Mouse (Mus musculus) hindbrain, postnatal 0 days (tissue): ENCODE measurements around the gene Tff2. TPM values are rescaled to one million over a fixed set of nuclear protein-coding genes. Genes with fewer than 3 reads are reported as not detected.

Source experiments
- ATAC-seq: fragments of 200-750 bp; cut with Nextera tagmentation; 2 replicates; pipeline ENCODE4 v1.8.0; 2017; ENCODE audit warnings: mild to moderate bottlenecking, moderate TSS enrichment, moderate library complexity
- DNase-seq: peaks from one replicate; pipeline ENCODE4 v3.0.0-alpha.2; 2015; ENCODE audit warnings: low spot score
- H3K27ac ChIP-seq: fragments of 300-500 bp; sonication (generic); 2 replicates; pipeline ENCODE4 v1.5.1; 2014; ENCODE audit warnings: mild to moderate bottlenecking
- H3K27me3 ChIP-seq: fragments of 300-500 bp; sonication (generic); 2 replicates; pipeline ENCODE4 v1.6.1; 2014; ENCODE audit warnings: low read length, mixed read lengths; ENCODE audit not compliant: insufficient read depth
- H3K36me3 ChIP-seq: fragments of 300-500 bp; sonication (generic); 2 replicates; pipeline ENCODE4 v1.6.1; 2014; ENCODE audit warnings: low read length, mixed read lengths; ENCODE audit not compliant: insufficient read depth
- H3K4me1 ChIP-seq: fragments of 300-500 bp; sonication (generic); 2 replicates; pipeline ENCODE4 v1.6.1; 2014; ENCODE audit warnings: antibody characterized with exemption, low read length, mixed read lengths; ENCODE audit not compliant: insufficient read depth
- H3K4me2 ChIP-seq: fragments of 300-500 bp; sonication (generic); 2 replicates; pipeline ENCODE4 v1.6.1; 2014; ENCODE audit warnings: low read depth, mild to moderate bottlenecking, low read length, moderate library complexity, mixed read lengths
- H3K4me3 ChIP-seq: fragments of 300-500 bp; sonication (generic); 2 replicates; pipeline ENCODE4 v1.5.1; 2014; ENCODE audit warnings: low read length
- H3K9ac ChIP-seq: fragments of 300-500 bp; sonication (generic); replicated peaks from 2 replicates; pipeline ENCODE4 v1.6.1; 2014; ENCODE audit warnings: mild to moderate bottlenecking, low read length, moderate library complexity, mixed read lengths
- H3K9me3 ChIP-seq: fragments of 300-500 bp; sonication (generic); 2 replicates; pipeline ENCODE4 v1.6.1; 2016; ENCODE audit warnings: low read length, mixed read lengths
- CTCF ChIP-seq: IDR thresholded peaks from 2 replicates; pipeline ENCODE4 v1.5.1; 2016; ENCODE audit warnings: antibody characterized with exemption, control low read depth, low read depth
- WGBS: fragments of 180-500 bp; shearing (Covaris S2); extraction: QIAGEN DNeasy Blood & Tissue Kit; methylation state at CpG from one replicate; pipeline ENCODE4 v1.1.7; 2014; 5-methylcytosine and 5-hydroxymethylcytosine counted together
- polyA plus RNA-seq: library from polyadenylated mRNA; unstranded; fragments of >200 nt; fragmentation: Nextera tagmentation; extraction: Ambion mirVana; gene quantifications from 2 replicates; pipeline ENCODE4 v1.2.1, GENCODE M21; 2015
- total RNA-seq: library from RNA; depleted of rRNA; stranded (reverse); fragments of >200 nt; gene quantifications from 2 replicates; pipeline ENCODE4 v1.2.3, GENCODE M21; 2014

Tff2 gene
- total and polyA plus RNA-seq, 2 experiments from 2014 or later = not detected

DNA sequence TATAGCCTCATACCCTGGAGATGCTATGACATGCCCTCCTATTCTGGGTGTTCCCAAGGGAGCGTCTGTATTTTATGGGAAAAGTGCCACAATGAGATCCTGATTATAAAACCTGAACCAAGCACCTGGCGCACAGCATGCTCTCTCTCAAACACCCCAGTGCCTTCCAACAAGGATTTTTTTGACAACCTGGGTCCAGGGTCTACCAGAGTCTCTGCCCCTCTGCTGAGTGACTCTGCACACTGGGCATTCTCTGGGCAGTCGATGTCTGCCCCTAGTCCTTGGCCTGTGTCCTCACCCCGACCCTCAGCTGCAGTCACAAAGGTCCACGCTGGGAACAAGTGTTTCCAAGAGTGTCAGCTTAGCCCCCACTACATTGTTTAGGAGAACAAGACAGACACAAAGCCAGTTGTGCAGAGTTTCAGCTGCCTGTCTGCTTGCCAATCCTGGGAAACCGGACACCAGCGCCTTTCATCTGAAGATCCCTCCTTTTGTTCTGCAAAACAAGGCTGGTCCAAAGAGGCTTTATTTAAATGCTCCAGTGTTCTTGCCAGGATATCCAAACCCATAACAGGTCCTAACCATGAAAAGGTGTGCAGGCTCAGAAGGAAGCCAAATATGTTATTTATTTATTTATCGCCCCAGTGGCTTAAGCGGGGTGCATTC lies 30.8 kb downstream of the Tff2 start:
- Histone ChIP-seq H3K9me3 (no peaks in the 10 kb centered on the region), H3K4me1 (no peaks in the 10 kb centered on the region), H3K4me3 (no peak overlapping the region), H3K9ac (no peak overlapping the region), H3K36me3 (peaks cover 30% of the 10 kb centered on the region), H3K27ac (no peak overlapping the region), H3K27me3 (no peaks in the 10 kb centered on the region), H3K4me2 (no peak overlapping the region)
- DNase-seq = no peak
- 30% methylated on average over 9 of the region's 9 CpGs for WGBS
- ATAC-seq = 0 out of 2 replicates have a peak, but pooled peaks have one; percentile 22
- TF ChIP-seq CTCF = no peak

GRCm38 (mm10) chr17:31108388-31108787 lies 35.7 kb downstream of the Tff2 start:
- Histone ChIP-seq H3K36me3 (peaks cover 44% of the 10 kb centered on the region), H3K4me3 (no peak overlapping the region), H3K4me2 (no peak overlapping the region), H3K4me1 (no peaks in the 10 kb centered on the region), H3K27ac (no peak overlapping the region), H3K9me3 (no peaks in the 10 kb centered on the region), H3K9ac (no peak overlapping the region), H3K27me3 (no peaks in the 10 kb centered on the region)
- ATAC-seq = no peak
- no peak for TF ChIP-seq CTCF
- no peak for DNase-seq
- WGBS = 89% methylated on average over 15 of the region's 15 CpGs

- Histone ChIP-seq H3K4me1 (no peaks in the 10 kb centered on the region), H3K27me3 (no peaks in the 10 kb centered on the region), H3K4me3 (no peak overlapping the region), H3K9ac (no peak overlapping the region), H3K4me2 (no peak overlapping the region), H3K36me3 (peaks cover 18% of the 10 kb centered on the region), H3K27ac (no peak overlapping the region), H3K9me3 (no peaks in the 10 kb centered on the region)
- ATAC-seq = 0 out of 2 replicates have a peak, but pooled peaks have one; percentile 31
- WGBS = 48% methylated on average over 8 of the region's 8 CpGs
- no peak for DNase-seq
- no peak for TF ChIP-seq CTCF
Observed at GRCm38 (mm10) chr17:31103823-31104222, 40.3 kb downstream of the Tff2 start.

GRCm38 (mm10) chr17:31103007-31103570 lies 41.0 kb downstream of the Tff2 start:
- H3K9ac ChIP-seq = no peak overlapping the region
- ATAC-seq (no peak), DNase-seq (no peak)
- no peaks in the 10 kb centered on the region for H3K4me1 ChIP-seq
- H3K27ac ChIP-seq = no peak overlapping the region
- no peak overlapping the region for H3K4me2 ChIP-seq
- peaks cover 13% of the 10 kb centered on the region; the same call in 1 of the 2 replicates for H3K36me3 ChIP-seq
- no peak overlapping the region for H3K4me3 ChIP-seq
- WGBS = 88% methylated on average over 8 of the region's 8 CpGs
- H3K27me3 ChIP-seq = no peaks in the 10 kb centered on the region
- no peaks in the 10 kb centered on the region for H3K9me3 ChIP-seq
- no peak for TF ChIP-seq CTCF

DNA sequence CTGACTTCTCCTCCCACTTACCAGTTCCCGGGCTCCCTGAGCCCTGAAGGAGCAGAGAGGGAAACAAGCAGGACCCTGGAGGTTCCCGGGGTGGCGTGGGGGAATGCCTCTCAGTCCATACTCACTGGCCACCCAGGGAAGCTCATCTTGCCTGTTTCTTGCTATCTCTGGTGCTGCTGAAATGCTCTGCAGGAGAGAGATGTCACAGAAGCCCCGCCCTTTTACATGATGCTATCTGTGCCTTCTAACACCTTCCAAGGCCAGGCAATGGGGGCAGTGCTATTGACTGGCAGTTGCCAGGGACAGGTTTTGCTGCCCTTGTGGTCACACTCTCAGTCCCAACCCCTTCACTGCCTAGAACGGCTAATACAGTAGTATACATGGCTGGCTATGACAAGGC lies 45.3 kb downstream of the Tff2 start:
- H3K27me3 ChIP-seq = no peaks in the 10 kb centered on the region
- WGBS = 84% methylated on average over 5 of the region's 5 CpGs

GRCm38 (mm10) chr17:31096893-31097292 lies 47.2 kb downstream of the Tff2 start:
- ATAC-seq = no peak
- TF ChIP-seq CTCF = no peak
- no peak overlapping the region for H3K27ac ChIP-seq
- no peak for DNase-seq
- 0 out of 2 replicates have a peak, but pooled peaks cover 2% of the 10 kb centered on the region for H3K9me3 ChIP-seq
- 100% methylated on average over 2 of the region's 2 CpGs for WGBS
- no peaks in the 10 kb centered on the region for H3K4me1 ChIP-seq
- no peak overlapping the region for H3K9ac ChIP-seq
- H3K4me3 ChIP-seq = no peak overlapping the region
- no peaks in the 10 kb centered on the region for H3K27me3 ChIP-seq
- peaks cover 3% of the 10 kb centered on the region; the same call in 1 of the 2 replicates for H3K36me3 ChIP-seq
- no peak overlapping the region for H3K4me2 ChIP-seq

More for the DNA sequence above, 45.3 kb downstream of the Tff2 start:
- Histone ChIP-seq H3K27ac (no peak overlapping the region), H3K9ac (no peak overlapping the region), H3K4me3 (no peak overlapping the region), H3K4me1 (no peaks in the 10 kb centered on the region), H3K36me3 (peaks cover 3% of the 10 kb centered on the region; the same call in 1 of the 2 replicates), H3K9me3 (0 out of 2 replicates have a peak, but pooled peaks cover 2% of the 10 kb centered on the region), H3K4me2 (no peak overlapping the region)
- ATAC-seq = no peak
- no peak for TF ChIP-seq CTCF
- DNase-seq = no peak

DNA sequence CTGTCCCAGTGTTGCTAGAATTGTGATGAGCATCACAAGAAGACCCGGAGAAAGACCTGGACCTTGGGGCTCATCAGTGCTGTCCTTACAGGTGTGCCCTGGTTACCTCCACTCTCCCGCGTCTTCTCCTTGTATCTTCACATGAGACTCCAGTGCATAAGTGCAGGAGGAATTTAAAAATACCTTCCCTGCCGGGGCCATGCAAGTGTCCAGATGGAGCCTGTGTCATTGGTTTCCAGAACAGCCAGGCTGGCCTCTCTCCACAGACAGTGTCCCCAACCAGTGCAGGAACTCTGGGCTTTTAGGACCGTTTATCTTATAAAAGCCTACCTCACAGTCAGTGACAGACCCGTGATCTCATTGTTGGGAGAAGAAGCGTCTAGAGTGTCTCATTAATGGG lies 48.5 kb downstream of the Tff2 start:
- no peak overlapping the region for H3K4me3 ChIP-seq
- H3K4me2 ChIP-seq = no peak overlapping the region
- H3K36me3 ChIP-seq = peaks cover 3% of the 10 kb centered on the region; the same call in 1 of the 2 replicates
- WGBS = 85% methylated on average over 7 of the region's 7 CpGs
- H3K27me3 ChIP-seq = no peaks in the 10 kb centered on the region
- no peak for TF ChIP-seq CTCF
- no peak overlapping the region for H3K9ac ChIP-seq
- peaks cover 8% of the 10 kb centered on the region for H3K4me1 ChIP-seq
- DNase-seq = no peak
- 0 out of 2 replicates have a peak, but pooled peaks cover 2% of the 10 kb centered on the region for H3K9me3 ChIP-seq
- ATAC-seq = no peak
- H3K27ac ChIP-seq = no peak overlapping the region
